Mouse (Mus musculus): ENCODE data around the gene Frg2f1.

GRCm38 (mm10) chr4:119535103-119535502 lies 4.2 kb downstream of the Frg2f1 start:
- TF ChIP-seq CTCF (IDR thresholded peaks at IDR 0.05; ENCODE audit: low read depth) (no peak), EP300 (IDR thresholded peaks at IDR 0.05; ENCODE audit: low read depth) (no peak)
